Mouse (Mus musculus) adrenal gland, postnatal 14 days (tissue): Measurements from ENCODE around the gene Marf1. TPM values are rescaled to one million over a fixed set of nuclear protein-coding genes. Genes with fewer than 3 reads are reported as not detected.
"Not testable (repeated sequence)": the region's sequence is repeated elsewhere in the genome, so short reads cannot be mapped to it uniquely, and the experiment has no call there.

Experiments
- DNase-seq: peaks from one replicate; pipeline ENCODE4 v3.0.0; 2021; ENCODE audit warnings: mixed read lengths
- long read RNA-seq, 2 experiments: library from polyadenylated mRNA; stranded (forward); transcript quantifications; one replicate each; pipeline ENCODE4 v2.0.0; 2021
- total RNA-seq: library from RNA; stranded (reverse); gene quantifications from 2 replicates; pipeline ENCODE4 v1.2.3, GENCODE M21; 2021

The Marf1 gene
- 84.5 and 100 TPM in 2 replicates for total RNA-seq
- long read RNA-seq, experiment 1, partial matches to known transcripts: 5 of 21 reads
- long read RNA-seq, experiment 1, other reads (novel, unspliced or antisense): 16 of 21 reads
- long read RNA-seq, experiment 2, partial matches to known transcripts: 2 of 22 reads
- long read RNA-seq, experiment 2, other reads (novel, unspliced or antisense): 20 of 22 reads

- peak; percentile 96 for DNase-seq
Measured at GRCm38 (mm10) chr16:14162988-14163416, at the start of gene Marf1, which contains the start of gene Nde1. Marf1 (minus strand) TSS chr16:14163351. Nde1 (plus strand) TSS chr16:14163275.

- DNase-seq: peak; percentile 28
Measured at GRCm38 (mm10) chr16:14198798-14199197, 35.6 kb upstream of the Marf1 start.

GRCm38 (mm10) chr16:14195427-14195826 is 32.3 kb upstream of the Marf1 start:
- peak; percentile 82 for DNase-seq

GRCm38 (mm10) chr16:14194164-14194950 is 31.2 kb upstream of the Marf1 start:
- DNase-seq: peak; percentile 20

GRCm38 (mm10) chr16:14185516-14185915 is 22.4 kb upstream of the Marf1 start:
- no peak for DNase-seq

- no peak for DNase-seq
Measured at GRCm38 (mm10) chr16:14183856-14184255, 20.7 kb upstream of the Marf1 start.

GRCm38 (mm10) chr16:14182360-14182759 is 19.2 kb upstream of the Marf1 start:
- no peak for DNase-seq

GRCm38 (mm10) chr16:14180163-14180733 is 17.1 kb upstream of the Marf1 start:
- no peak for DNase-seq

- DNase-seq: no peak
Measured at GRCm38 (mm10) chr16:14178041-14178440, 14.9 kb upstream of the Marf1 start.

GRCm38 (mm10) chr16:14169706-14170105 is 6.6 kb upstream of the Marf1 start:
- no peak for DNase-seq

- no peak for DNase-seq
Measured at GRCm38 (mm10) chr16:14166490-14166889, 3.3 kb upstream of the Marf1 start.

GRCm38 (mm10) chr16:14163731-14164130 is 580 bp upstream of the Marf1 start:
- no peak for DNase-seq

- DNase-seq: no peak
Measured at GRCm38 (mm10) chr16:14160941-14161340, 2.2 kb downstream of the Marf1 start.

- DNase-seq: peak; percentile 85
Measured at GRCm38 (mm10) chr16:14159746-14160131, 3.4 kb downstream of the Marf1 start.

- peak; percentile 100 for DNase-seq
Measured at GRCm38 (mm10) chr16:14158936-14159745, 4.0 kb downstream of the Marf1 start.

GRCm38 (mm10) chr16:14158536-14158935 is 4.6 kb downstream of the Marf1 start:
- no peak for DNase-seq

GRCm38 (mm10) chr16:14156312-14156711 is 6.8 kb downstream of the Marf1 start:
- peak; percentile 33 for DNase-seq

- DNase-seq: not testable (repeated sequence)
Measured at GRCm38 (mm10) chr16:14155638-14156037, 7.5 kb downstream of the Marf1 start.

GRCm38 (mm10) chr16:14151718-14152117 is 11.4 kb downstream of the Marf1 start:
- DNase-seq: no peak

GRCm38 (mm10) chr16:14147712-14148111 is 15.4 kb downstream of the Marf1 start:
- no peak for DNase-seq

- no peak for DNase-seq
Measured at GRCm38 (mm10) chr16:14143298-14143697, 19.9 kb downstream of the Marf1 start.

GRCm38 (mm10) chr16:14139106-14139505 is 24.0 kb downstream of the Marf1 start:
- DNase-seq: no peak
